Mouse (Mus musculus): Measurements from ENCODE around the gene Tial1. TPM values are rescaled to one million over a fixed set of nuclear protein-coding genes. Genes with fewer than 3 reads are reported as not detected.

Tial1 gene
- total RNA-seq, 2 experiments from 2014 or later, result 52.6 to 74.4 TPM

Other genes with a start within 250 kb of the Tial1 start
- 1.3 and 2.3 TPM in 2 replicates for gene Armc5, start 224.4 kb downstream of the Tial1 start, total RNA-seq (2015; ENCODE audit: low replicate concordance)
- gene Armc5, start 224.4 kb downstream of the Tial1 start, total RNA-seq (2017; ENCODE audit: low replicate concordance), result 2.2 and 4.0 TPM in 2 replicates
- gene 9130023H24Rik, start 223.7 kb downstream of the Tial1 start, total RNA-seq (2015; ENCODE audit: low replicate concordance), result 1.7 and 3.3 TPM in 2 replicates
- 1.8 and 2.7 TPM in 2 replicates for gene 9130023H24Rik, start 223.7 kb downstream of the Tial1 start, total RNA-seq (2017; ENCODE audit: low replicate concordance)
- 0.96 and 2.9 TPM in 2 replicates for gene Tgfb1i1, start 214.9 kb downstream of the Tial1 start, total RNA-seq (2015; ENCODE audit: low replicate concordance)
- gene Tgfb1i1, start 214.9 kb downstream of the Tial1 start, total RNA-seq (2017; ENCODE audit: low replicate concordance), result 0.84 TPM in 1 of 2 replicates, not detected in the other
- gene Slc5a2, start 196.1 kb downstream of the Tial1 start, total RNA-seq (2015; ENCODE audit: low replicate concordance), result not detected in 2 replicates
- 0.85 TPM in 1 of 2 replicates, not detected in the other for gene Slc5a2, start 196.1 kb downstream of the Tial1 start, total RNA-seq (2017; ENCODE audit: low replicate concordance)
- gene BC017158, start 163.5 kb downstream of the Tial1 start, total RNA-seq (2015; ENCODE audit: low replicate concordance), result 29.2 and 52.5 TPM in 2 replicates
- gene BC017158, start 163.5 kb downstream of the Tial1 start, total RNA-seq (2017; ENCODE audit: low replicate concordance), result 41.7 and 56.7 TPM in 2 replicates
- gene Rgs10, start 43.0 kb downstream of the Tial1 start, total RNA-seq (2015; ENCODE audit: low replicate concordance), result 21.9 and 24.5 TPM in 2 replicates
- 22.7 and 44.9 TPM in 2 replicates for gene Rgs10, start 43.0 kb downstream of the Tial1 start, total RNA-seq (2017; ENCODE audit: low replicate concordance)
- gene Bag3, start 61.9 kb upstream of the Tial1 start, total RNA-seq (2015; ENCODE audit: low replicate concordance), result 0.58 and 6.9 TPM in 2 replicates
- gene Bag3, start 61.9 kb upstream of the Tial1 start, total RNA-seq (2017; ENCODE audit: low replicate concordance), result 2.8 and 4.8 TPM in 2 replicates
- 2.1 and 4.4 TPM in 2 replicates for gene Inpp5f, start 149.6 kb upstream of the Tial1 start, total RNA-seq (2015; ENCODE audit: low replicate concordance)
- gene Inpp5f, start 149.6 kb upstream of the Tial1 start, total RNA-seq (2017; ENCODE audit: low replicate concordance), result 1.0 and 3.6 TPM in 2 replicates

Measured in erythroblast, adult 5-6 weeks (primary cell).